Mouse (Mus musculus) midbrain, embryonic 10.5 days (tissue): ENCODE data around the gene Olfr1026. TPM values are rescaled to one million over a fixed set of nuclear protein-coding genes. Genes with fewer than 3 reads are reported as not detected.

ENCODE experiments used
- DNase-seq: peaks from one replicate; pipeline ENCODE4 v3.0.0-alpha.2; 2017; ENCODE audit warnings: low spot score
- H3K27ac ChIP-seq: fragments of 300-500 bp; sonication (generic); replicated peaks from 2 replicates; pipeline ENCODE4 v1.5.1; 2016; ENCODE audit warnings: mild to moderate bottlenecking
- H3K27me3 ChIP-seq: fragments of 300-500 bp; sonication (generic); 2 replicates; pipeline ENCODE4 v1.6.1; 2016; ENCODE audit warnings: low read depth, mild to moderate bottlenecking; ENCODE audit not compliant: poor library complexity, severe bottlenecking
- H3K36me3 ChIP-seq: fragments of 300-500 bp; sonication (generic); 2 replicates; pipeline ENCODE4 v1.6.1; 2016; ENCODE audit warnings: mild to moderate bottlenecking, moderate library complexity
- H3K4me1 ChIP-seq: fragments of 300-500 bp; sonication (generic); 2 replicates; pipeline ENCODE4 v1.6.1; 2016
- H3K4me3 ChIP-seq: fragments of 300-500 bp; sonication (generic); 2 replicates; pipeline ENCODE4 v1.5.1; 2016; ENCODE audit warnings: mild to moderate bottlenecking, moderate library complexity
- H3K9me3 ChIP-seq: fragments of 300-500 bp; sonication (generic); replicated peaks from 2 replicates; pipeline ENCODE4 v1.6.1; 2016; ENCODE audit warnings: mild to moderate bottlenecking
- WGBS: fragments of 180-500 bp; shearing (Covaris S2); methylation state at CpG from one replicate; pipeline ENCODE4 v1.1.7; 2016; 5-methylcytosine and 5-hydroxymethylcytosine counted together
- polyA plus RNA-seq: library from polyadenylated mRNA; unstranded; fragments of >200 nt; fragmentation: Nextera tagmentation; extraction: Ambion mirVana; gene quantifications from 2 replicates; pipeline ENCODE4 v1.2.1, GENCODE M21; 2016

Gene Olfr1026
- not detected in 2 replicates for polyA plus RNA-seq

- WGBS, result 91% methylated on average over 3 of the region's 3 CpGs
- Histone ChIP-seq H3K4me1 (no peaks in the 10 kb centered on the region), H3K27me3 (no peaks in the 10 kb centered on the region), H3K27ac (no peak within 1 kb of the TSS), H3K9me3 (no peaks in the 10 kb centered on the region), H3K4me3 (no peak within 1 kb of the TSS), H3K36me3 (no peaks in the 10 kb centered on the region)
- DNase-seq, result no peak
Measured at GRCm38 (mm10) chr2:85921258-85921657, at the start of gene Olfr1026. TSS of gene Olfr1026 (plus strand) at chr2:85921558.

GRCm38 (mm10) chr2:85885340-85885739, 36.0 kb upstream of the Olfr1026 start, which contains the start of gene Olfr1023:
TSS of gene Olfr1023 (plus strand) at chr2:85885640.
- Histone ChIP-seq H3K4me1 (no peaks in the 10 kb centered on the region), H3K4me3 (no peak within 1 kb of the TSS), H3K27ac (no peak within 1 kb of the TSS), H3K27me3 (no peaks in the 10 kb centered on the region), H3K9me3 (no peaks in the 10 kb centered on the region), H3K36me3 (no peaks in the 10 kb centered on the region)
- WGBS, result 86% methylated on average over 2 of the region's 2 CpGs
- no peak for DNase-seq

- Histone ChIP-seq H3K4me3 (no peak within 1 kb of the TSS), H3K4me1 (no peaks in the 10 kb centered on the region), H3K9me3 (peaks cover 5% of the 10 kb centered on the region; the same call in 1 of the 2 replicates), H3K36me3 (no peaks in the 10 kb centered on the region), H3K27me3 (no peaks in the 10 kb centered on the region), H3K27ac (no peak within 1 kb of the TSS)
- WGBS, result 87% methylated on average over 3 of the region's 3 CpGs
- DNase-seq, result no peak
Measured at GRCm38 (mm10) chr2:85904952-85905351, 16.4 kb upstream of the Olfr1026 start, which contains the start of gene Olfr1024. TSS of gene Olfr1024 (minus strand) at chr2:85905052.

- Histone ChIP-seq H3K27ac (no peak overlapping the region), H3K4me3 (no peak overlapping the region), H3K9me3 (no peaks in the 10 kb centered on the region), H3K27me3 (no peaks in the 10 kb centered on the region), H3K4me1 (no peaks in the 10 kb centered on the region), H3K36me3 (no peaks in the 10 kb centered on the region)
- DNase-seq, result no peak
Measured at GRCm38 (mm10) chr2:85913197-85913596, 8.2 kb upstream of the Olfr1026 start.

- WGBS, result 72% methylated on average over 1 of the region's 1 CpGs
- Histone ChIP-seq H3K36me3 (no peaks in the 10 kb centered on the region), H3K4me3 (no peak within 1 kb of the TSS), H3K4me1 (no peaks in the 10 kb centered on the region), H3K27me3 (no peaks in the 10 kb centered on the region), H3K27ac (no peak within 1 kb of the TSS), H3K9me3 (no peaks in the 10 kb centered on the region)
- no peak for DNase-seq
Measured at GRCm38 (mm10) chr2:85914893-85915292, 6.5 kb upstream of the Olfr1026 start, which contains the start of gene Olfr1025-ps1. TSS of gene Olfr1025-ps1 (plus strand) at chr2:85915193.

GRCm38 (mm10) chr2:85950137-85950536, 28.8 kb downstream of the Olfr1026 start, which contains the start of gene Olfr1028:
TSS of gene Olfr1028 (plus strand) at chr2:85950437.
- no peak for DNase-seq
- Histone ChIP-seq H3K27ac (no peak within 1 kb of the TSS), H3K9me3 (no peaks in the 10 kb centered on the region), H3K4me3 (no peak within 1 kb of the TSS), H3K4me1 (no peaks in the 10 kb centered on the region), H3K27me3 (no peaks in the 10 kb centered on the region), H3K36me3 (no peaks in the 10 kb centered on the region)
- WGBS, result 88% methylated on average over 1 of the region's 1 CpGs

- Histone ChIP-seq H3K4me3 (no peak within 1 kb of the TSS), H3K9me3 (no peaks in the 10 kb centered on the region), H3K36me3 (no peaks in the 10 kb centered on the region), H3K4me1 (no peaks in the 10 kb centered on the region), H3K27ac (no peak within 1 kb of the TSS), H3K27me3 (no peaks in the 10 kb centered on the region)
- WGBS, result 89% methylated on average over 2 of the region's 2 CpGs
- DNase-seq, result no peak
Measured at GRCm38 (mm10) chr2:85973595-85973994, 52.2 kb downstream of the Olfr1026 start, which contains the start of gene Olfr1029. TSS of gene Olfr1029 (plus strand) at chr2:85973895.

Other genes starting within 250 kb of the Olfr1026 start
- not detected in 2 replicates for gene Olfr1006, start 242.8 kb upstream of the Olfr1026 start, polyA plus RNA-seq
- gene Olfr1008, start 232.1 kb upstream of the Olfr1026 start, polyA plus RNA-seq, result not detected in 2 replicates
- not detected in 2 replicates for gene Olfr1009, start 206.1 kb upstream of the Olfr1026 start, polyA plus RNA-seq
- gene Olfr1012, start 158.8 kb upstream of the Olfr1026 start, polyA plus RNA-seq, result not detected in 2 replicates
- not detected in 2 replicates for gene Olfr1013, start 154.5 kb upstream of the Olfr1026 start, polyA plus RNA-seq
- not detected in 2 replicates for gene Olfr1014, start 148.8 kb upstream of the Olfr1026 start, polyA plus RNA-seq
- not detected in 2 replicates for gene Olfr1015, start 139.5 kb upstream of the Olfr1026 start, polyA plus RNA-seq
- not detected in 2 replicates for gene Olfr1016, start 119.0 kb upstream of the Olfr1026 start, polyA plus RNA-seq
- gene Olfr1018, start 103.1 kb upstream of the Olfr1026 start, polyA plus RNA-seq, result not detected in 2 replicates
- gene Olfr1019, start 76.1 kb upstream of the Olfr1026 start, polyA plus RNA-seq, result not detected in 2 replicates
- not detected in 2 replicates for gene Olfr1020, start 74.5 kb upstream of the Olfr1026 start, polyA plus RNA-seq
- gene Olfr1022, start 53.0 kb upstream of the Olfr1026 start, polyA plus RNA-seq, result not detected in 2 replicates
- not detected in 2 replicates for gene Olfr1023, start 35.9 kb upstream of the Olfr1026 start, polyA plus RNA-seq
- not detected in 2 replicates for gene Olfr1024, start 16.5 kb upstream of the Olfr1026 start, polyA plus RNA-seq
- gene Olfr1025-ps1, start 6.4 kb upstream of the Olfr1026 start, polyA plus RNA-seq, result not detected in 2 replicates
- gene Olfr1028, start 28.9 kb downstream of the Olfr1026 start, polyA plus RNA-seq, result not detected in 2 replicates
- not detected in 2 replicates for gene Olfr1029, start 52.3 kb downstream of the Olfr1026 start, polyA plus RNA-seq
- not detected in 2 replicates for gene Olfr1030, start 57.7 kb downstream of the Olfr1026 start, polyA plus RNA-seq
- not detected in 2 replicates for gene Olfr1031, start 68.7 kb downstream of the Olfr1026 start, polyA plus RNA-seq
- gene Olfr1032, start 84.0 kb downstream of the Olfr1026 start, polyA plus RNA-seq, result not detected in 2 replicates
- gene Olfr1033, start 99.1 kb downstream of the Olfr1026 start, polyA plus RNA-seq, result not detected in 2 replicates
- not detected in 2 replicates for gene Olfr1034, start 124.3 kb downstream of the Olfr1026 start, polyA plus RNA-seq
- gene Olfr1036, start 152.4 kb downstream of the Olfr1026 start, polyA plus RNA-seq, result not detected in 2 replicates
- gene Olfr1037, start 165.8 kb downstream of the Olfr1026 start, polyA plus RNA-seq, result not detected in 2 replicates
- not detected in 2 replicates for gene Olfr1039, start 214.4 kb downstream of the Olfr1026 start, polyA plus RNA-seq
- gene Olfr1040, start 225.2 kb downstream of the Olfr1026 start, polyA plus RNA-seq, result not detected in 2 replicates
- not detected in 2 replicates for gene Olfr1042, start 240.3 kb downstream of the Olfr1026 start, polyA plus RNA-seq
- not detected in 2 replicates for gene Olfr1043, start 246.0 kb downstream of the Olfr1026 start, polyA plus RNA-seq